Mouse (Mus musculus) adrenal gland, postnatal 36 days (tissue): ENCODE measurements around the gene Aicda. TPM values are rescaled to one million over a fixed set of nuclear protein-coding genes. Genes with fewer than 3 reads are reported as not detected.

ENCODE experiments used
- DNase-seq, 2 experiments: peaks; one replicate each; pipeline ENCODE4 v3.0.0; 2021; ENCODE audit warnings: mixed read lengths in 1 of 2
- total RNA-seq, 2 experiments: library from RNA; stranded (reverse); gene quantifications; 2 replicates each; pipeline ENCODE4 v1.2.3; 2021

Aicda gene
- total RNA-seq, 2 experiments from 2014 or later, result not detected

DNA sequence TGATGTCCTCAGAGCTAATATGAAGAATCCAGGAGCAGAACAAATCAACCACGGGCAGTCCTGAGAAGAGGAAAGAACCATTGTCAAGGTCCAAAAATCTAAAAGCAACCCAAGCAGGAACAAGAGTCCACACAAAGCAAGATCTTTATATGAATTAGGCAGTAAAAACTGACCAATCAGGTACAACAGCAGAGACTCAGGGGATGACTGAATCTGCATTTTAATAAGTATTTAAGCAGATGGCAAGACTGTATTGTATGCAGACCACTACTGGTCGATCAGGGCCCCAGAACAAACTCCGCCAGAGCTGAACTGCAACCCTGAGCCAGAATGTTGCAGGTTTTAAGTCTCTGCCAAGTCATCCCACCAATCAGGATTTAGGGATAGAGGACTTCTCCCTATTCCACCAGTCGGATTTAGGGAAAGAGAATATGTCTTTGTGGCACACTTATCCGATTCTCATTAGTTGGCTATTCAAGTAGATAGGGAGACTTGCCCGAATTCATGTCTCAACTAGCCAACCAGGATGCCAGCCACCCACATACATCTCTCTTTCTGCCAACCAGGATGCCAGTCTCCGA, 46.6 kb downstream of the Aicda start:
- no peak for DNase-seq

DNA sequence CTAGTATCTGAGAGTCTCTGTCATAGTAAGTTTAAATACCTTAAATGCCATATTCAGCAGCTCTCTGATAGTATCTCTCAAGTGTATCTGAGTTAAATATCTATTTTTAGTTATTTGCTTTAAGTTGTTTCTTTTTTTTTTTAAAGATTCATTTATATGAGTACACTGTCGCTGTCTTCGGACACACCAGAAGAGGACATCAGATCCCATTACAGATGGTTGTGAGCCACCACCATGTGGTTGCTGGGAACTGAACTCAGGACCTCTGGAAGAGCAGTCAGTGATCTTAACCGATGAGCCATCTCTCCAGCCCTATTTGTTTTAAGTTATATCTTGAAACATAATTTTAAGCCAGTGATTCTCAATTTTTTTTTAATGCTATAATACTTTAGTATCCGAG, 47.4 kb downstream of the Aicda start:
- DNase-seq, result no peak

DNA sequence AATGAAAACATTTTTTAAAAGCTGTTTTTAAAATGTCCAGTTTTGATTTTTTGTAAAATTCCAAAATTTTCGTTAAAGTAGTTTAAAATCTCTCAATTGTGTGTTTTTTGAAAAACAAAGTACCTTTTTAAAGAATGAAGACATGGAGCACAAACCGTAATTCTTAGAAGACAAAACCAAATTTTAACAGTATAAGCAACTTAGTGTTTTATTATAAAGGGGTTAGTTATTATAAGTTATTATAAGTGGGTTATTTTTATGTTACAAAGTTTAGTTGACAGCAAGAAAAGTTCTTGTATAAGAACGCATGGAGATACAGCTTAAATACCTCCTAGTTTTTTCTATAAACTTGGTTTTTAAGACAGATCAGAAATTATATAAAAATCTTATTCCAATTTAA, 48.0 kb downstream of the Aicda start:
- no peak for DNase-seq

DNA sequence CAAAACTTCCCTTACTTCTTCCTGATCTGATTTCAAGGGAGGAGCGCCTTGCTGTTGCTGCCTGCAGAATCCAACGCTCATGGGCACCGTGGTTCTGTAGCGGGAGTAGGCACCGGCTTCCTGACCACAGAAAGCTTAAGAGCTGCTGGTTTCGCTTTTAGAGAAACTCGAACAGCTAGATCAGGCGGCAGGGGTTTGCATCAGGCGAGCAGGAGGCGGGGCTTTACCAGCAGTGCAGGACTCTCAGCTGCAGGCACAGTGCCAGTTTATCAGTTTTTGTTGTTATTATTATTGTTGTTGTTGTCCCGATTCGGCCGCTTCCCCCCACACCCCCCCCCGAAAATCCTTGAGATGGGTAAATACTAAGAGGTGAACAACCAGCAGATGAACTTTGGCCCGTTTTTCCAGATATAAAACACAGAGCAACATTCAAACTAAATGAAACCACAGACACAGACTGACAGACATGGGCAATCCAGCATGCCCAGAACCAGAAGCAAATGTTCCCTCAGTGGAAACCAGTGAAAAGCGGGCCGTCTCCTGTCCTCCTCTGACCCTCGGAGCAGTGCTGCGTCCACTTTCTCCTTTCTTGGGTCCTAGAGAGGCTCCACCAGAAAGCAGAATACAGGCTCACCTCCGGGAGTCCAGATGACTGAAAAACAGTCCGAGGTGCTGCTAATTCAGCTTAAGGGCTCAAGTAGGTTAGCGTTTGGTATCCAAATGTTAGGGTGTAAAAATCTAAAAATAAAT, 48.8 kb downstream of the Aicda start, which contains the start of gene Apobec1:
Apobec1 (minus strand) TSS at position 203 of the 750 bp plus-strand sequence.
- peak; percentile 84 to 90 for DNase-seq

DNA sequence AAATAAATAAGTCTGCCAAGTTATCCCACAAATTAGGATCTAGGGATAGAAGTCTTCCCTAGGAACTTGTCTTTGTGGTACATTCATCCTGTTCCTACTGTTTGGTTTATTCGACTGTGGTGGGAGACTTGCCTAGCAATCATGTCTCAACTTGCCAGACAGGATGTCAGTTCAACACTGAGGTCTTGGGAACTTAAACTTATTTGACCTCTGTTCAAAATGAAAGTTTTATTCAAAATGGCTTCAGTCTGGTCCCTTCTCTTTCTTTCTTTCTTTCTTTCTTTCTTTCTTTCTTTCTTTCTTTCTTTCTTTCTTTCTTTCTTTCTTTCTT, 49.4 kb downstream of the Aicda start:
- no peak for DNase-seq

DNA sequence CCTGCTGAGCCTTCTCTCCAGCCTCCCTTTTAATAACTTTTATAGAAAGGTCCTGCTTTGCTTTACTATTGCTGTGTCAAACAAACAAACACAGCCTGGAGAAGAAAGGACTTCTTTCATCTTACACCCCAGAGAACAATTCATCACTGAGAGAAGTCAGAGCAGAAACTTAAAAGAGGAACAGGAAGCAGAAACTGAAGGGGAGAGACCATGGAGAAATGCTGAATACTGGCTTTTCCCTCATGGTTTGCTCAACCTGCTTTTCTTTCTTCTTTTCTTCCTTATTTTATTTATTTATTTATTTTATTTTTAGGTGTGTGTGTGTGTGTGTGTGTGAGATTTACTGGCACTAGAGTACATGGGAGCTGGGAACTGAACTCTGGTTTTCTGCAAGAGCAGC, 50.7 kb downstream of the Aicda start:
- DNase-seq, result no peak

DNA sequence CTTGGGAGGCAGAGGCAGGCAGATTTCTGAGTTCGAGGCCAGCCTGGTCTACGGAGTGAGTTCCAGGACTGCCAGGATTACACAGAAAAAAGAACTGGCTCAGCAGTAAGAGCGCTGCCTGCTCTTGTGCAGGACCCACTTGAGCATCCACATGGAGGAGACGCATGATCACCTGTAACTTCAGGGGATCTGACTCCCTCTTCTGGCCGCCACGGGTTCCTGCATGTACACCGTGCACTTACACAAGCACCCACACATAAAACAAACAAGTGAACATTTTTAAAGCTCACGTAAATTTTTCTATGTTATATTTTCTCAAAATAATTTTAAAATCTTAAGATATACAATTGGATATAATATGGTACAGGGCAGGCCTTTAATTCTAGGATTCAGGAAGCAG, 51.9 kb downstream of the Aicda start:
- peak in 1 of 2 experiments; percentile 22 for DNase-seq

DNA sequence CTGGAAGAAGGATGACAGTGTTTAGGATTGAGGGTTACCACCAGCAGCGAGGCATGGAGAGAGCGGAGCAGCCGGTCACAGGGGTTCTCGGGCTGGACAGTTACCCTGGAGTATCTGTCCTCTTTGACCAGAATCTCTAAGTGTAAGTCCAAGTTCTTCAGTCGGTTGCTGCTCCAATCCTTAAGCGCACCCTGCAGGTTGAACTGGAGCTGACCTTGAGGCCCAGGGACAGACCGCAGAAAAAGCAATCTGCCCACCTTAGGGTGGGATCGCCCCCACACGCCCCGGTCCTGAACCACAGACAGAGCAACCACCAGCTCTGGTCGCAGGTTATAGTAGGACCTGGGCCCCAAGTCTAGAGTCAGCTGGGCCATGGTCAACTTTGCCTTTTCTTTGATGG, 53.1 kb downstream of the Aicda start:
- no peak for DNase-seq

DNA sequence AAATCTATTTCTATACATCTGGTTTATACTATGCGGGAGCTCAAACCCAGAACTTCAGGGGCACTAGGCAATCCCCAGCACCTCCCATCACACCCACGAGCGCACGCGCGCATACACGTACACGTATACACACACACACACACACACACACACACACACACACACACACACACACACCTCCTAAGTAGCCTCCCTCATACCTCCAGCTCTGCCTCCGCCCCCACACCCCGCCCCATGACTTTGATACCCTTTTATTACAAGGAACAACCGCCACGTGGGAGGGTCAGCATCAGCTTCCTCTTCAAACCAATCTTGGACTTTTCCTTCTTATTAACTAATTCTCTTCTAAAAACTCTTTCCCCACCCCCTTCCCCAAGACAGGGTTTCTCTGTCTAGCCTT, 54.1 kb downstream of the Aicda start:
- no peak for DNase-seq

DNA sequence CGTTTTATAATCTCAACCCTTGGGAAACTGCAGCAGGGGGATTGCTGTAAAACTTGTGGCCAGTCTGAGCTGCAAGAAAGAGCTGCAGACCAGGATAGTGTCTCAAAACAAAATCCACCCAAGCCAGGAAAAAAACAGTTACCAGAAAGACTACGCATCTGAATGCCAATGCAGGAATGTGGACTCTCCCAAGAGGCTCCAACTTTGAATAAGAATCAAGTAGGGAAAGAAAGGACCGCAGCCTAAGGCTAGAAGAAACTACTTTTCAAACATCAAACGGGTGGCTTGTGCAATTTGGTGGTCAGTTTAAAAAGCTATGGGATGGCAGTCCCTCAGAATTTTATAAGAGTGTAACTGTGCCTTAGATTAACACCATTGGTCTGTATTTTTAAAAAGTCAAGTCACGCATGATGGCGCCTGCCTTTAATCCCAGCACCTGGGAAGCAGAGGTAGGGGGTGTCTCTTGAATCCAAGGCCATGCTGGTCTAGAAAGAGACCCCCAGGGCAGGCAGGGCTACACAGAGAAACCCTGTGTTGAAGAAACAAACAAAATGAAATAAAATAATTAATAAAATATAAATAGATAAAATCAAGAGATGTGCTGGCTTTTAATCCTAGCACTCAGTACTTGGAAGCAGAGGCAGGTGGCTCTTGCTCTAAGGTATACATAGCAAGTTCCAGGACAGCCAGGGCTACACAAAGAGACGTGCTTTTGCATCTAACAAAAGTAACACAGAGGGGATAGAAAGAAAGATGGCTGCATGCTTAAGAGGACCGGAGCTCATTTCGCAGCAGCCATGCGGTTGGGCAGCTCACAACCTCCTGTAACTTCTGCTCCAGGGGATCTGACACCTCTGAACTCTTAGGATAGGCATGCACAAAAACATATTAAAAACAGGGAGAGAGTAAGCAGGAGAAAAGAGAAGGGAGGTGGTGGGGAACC, 55.1 kb downstream of the Aicda start:
- no peak for DNase-seq

DNA sequence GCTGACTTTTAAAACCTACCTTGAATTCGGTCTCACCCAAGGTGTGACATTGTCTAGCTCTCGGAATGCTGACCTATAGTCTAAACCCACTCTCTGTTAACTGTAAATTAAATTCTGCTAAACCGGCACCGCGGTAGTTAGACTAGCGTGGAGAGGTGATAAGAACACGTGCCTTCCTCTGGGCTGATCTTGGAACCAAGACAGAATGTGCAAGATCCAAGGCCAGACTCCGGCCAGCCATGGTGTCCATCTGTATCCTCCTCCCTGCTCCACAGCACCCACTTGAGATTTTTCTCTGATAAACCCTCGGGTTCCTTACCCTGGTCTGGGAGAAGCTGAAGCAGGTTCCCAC, 55.8 kb downstream of the Aicda start:
- DNase-seq, result no peak

DNA sequence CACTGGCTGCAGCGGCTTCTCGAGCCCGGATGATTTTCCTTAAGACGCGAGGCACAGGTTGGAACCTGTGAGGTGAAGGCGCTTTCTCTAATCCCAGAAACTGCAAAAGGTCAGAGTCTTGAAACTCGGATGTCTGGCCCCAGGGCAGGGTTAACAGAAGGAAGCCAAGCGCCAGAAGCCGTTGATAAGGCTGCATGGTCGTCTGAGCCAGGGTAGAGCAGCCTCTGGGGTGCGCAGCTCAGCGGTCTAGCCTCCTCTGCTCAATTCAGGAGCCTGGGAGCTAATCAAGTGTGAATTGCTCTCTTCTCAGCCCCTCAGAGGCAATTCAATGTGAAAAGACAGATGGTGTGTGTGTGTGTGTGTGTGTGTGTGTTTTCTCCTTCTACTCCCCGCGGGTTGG, 56.2 kb downstream of the Aicda start, which contains the start of gene Gdf3:
Gdf3 (minus strand) TSS at position 317 of the 400 bp plus-strand sequence.
- no peak for DNase-seq

DNA sequence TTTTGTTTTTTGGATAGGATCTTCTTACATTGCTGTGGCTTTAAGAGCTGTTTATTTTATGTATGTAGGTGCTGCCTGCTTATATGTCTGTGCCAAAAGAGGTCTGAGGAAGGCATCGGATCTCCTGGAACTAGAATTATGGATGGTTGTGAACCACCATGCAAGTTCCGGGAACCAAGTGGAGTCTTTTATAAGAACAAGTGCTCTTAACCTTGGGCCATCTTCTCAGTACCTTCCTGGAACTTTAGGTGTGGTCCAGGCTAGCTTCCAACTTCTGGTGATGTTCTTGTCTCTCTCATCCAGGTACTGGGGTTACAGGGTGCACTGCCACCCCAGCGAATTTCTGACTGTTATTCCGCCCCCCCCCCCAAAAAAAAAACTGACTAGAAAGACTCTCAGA, 58.8 kb downstream of the Aicda start:
- DNase-seq, result no peak

Other genes with a start within 250 kb of the Aicda start
- gene M6pr, start 245.1 kb upstream of the Aicda start, total RNA-seq, result 100 to 1,000 TPM; 151 to 167 TPM
- gene Phc1, start 213.2 kb upstream of the Aicda start, total RNA-seq, result 10 to 100 TPM; 29.7 to 32.9 TPM
- gene Rimklb, start 55.0 kb upstream of the Aicda start, total RNA-seq, result under 1 TPM; 0.23 to 0.50 TPM
- gene Mfap5, start 48.0 kb upstream of the Aicda start, total RNA-seq, result 10 to 100 TPM; 15.7 to 34.1 TPM
- gene Apobec1, start 48.6 kb downstream of the Aicda start, total RNA-seq, result 10 to 100 TPM in 1 of 2 experiments, 1 to 10 TPM in 1; 7.5 to 11.6 TPM
- gene Gdf3, start 56.3 kb downstream of the Aicda start, total RNA-seq, result not detected
- not detected for gene Dppa3, start 72.6 kb downstream of the Aicda start, total RNA-seq
- not detected for gene Nanog, start 153.7 kb downstream of the Aicda start, total RNA-seq
- gene Slc2a3, start 247.8 kb downstream of the Aicda start, total RNA-seq, result 1 to 10 TPM; 5.8 to 9.6 TPM